Mouse (Mus musculus) CH12.LX (cell line): ENCODE measurements around the gene Dhrs7b. TPM values are rescaled to one million over a fixed set of nuclear protein-coding genes. Genes with fewer than 3 reads are reported as not detected.

Source experiments
- DNase-seq: peaks from one replicate; pipeline ENCODE4 v3.0.0-alpha.2; 2013; ENCODE audit errors: extremely low read depth
- H3K27ac ChIP-seq: 2 replicates; pipeline ENCODE4 v1.5.1; 2012; ENCODE audit warnings: low read depth, mild to moderate bottlenecking, control low read depth, moderate library complexity; ENCODE audit not compliant: insufficient read depth
- H3K27me3 ChIP-seq: replicated peaks from 2 replicates; pipeline ENCODE3; 2012; ENCODE audit warnings: inconsistent platforms
- H3K36me3 ChIP-seq, 2 experiments: replicated peaks in 1 of 2; 2 replicates each; pipeline versions ENCODE3 to v1.6.1; 2012; ENCODE audit warnings: inconsistent platforms in 1 of 2, low read length in 1 of 2, mild to moderate bottlenecking in 1 of 2, mixed read lengths in 1 of 2, moderate library complexity in 1 of 2; ENCODE audit not compliant: control insufficient read depth in 1 of 2, insufficient read depth in 1 of 2
- H3K4me1 ChIP-seq, 2 experiments: 2 replicates each; pipeline ENCODE4 v1.6.1; 2012; ENCODE audit warnings: inconsistent platforms in 1 of 2, moderate library complexity in 1 of 2; ENCODE audit not compliant: insufficient read depth in 2 of 2, control insufficient read depth in 1 of 2
- H3K4me2 ChIP-seq: 2 replicates; pipeline ENCODE4 v1.6.1; 2012; ENCODE audit warnings: low read depth, mild to moderate bottlenecking, control low read depth; ENCODE audit not compliant: poor library complexity, insufficient read depth, severe bottlenecking
- H3K4me3 ChIP-seq, 3 experiments: fragments of 150-350 bp in 1 of 3; sonication (generic) in 1 of 3; replicated peaks in 1 of 3; 2 replicates each; pipeline versions ENCODE3 to v1.5.1; 2011 to 2012; ENCODE audit warnings: low read depth in 2 of 3, low read length in 2 of 3, mild to moderate bottlenecking in 2 of 3, moderate library complexity in 2 of 3, control low read depth in 1 of 3, improper control_type of control experiment in 1 of 3, inconsistent platforms in 1 of 3, mixed read lengths in 1 of 3; ENCODE audit not compliant: poor library complexity in 1 of 3
- H3K79me2 ChIP-seq: replicated peaks from 2 replicates; pipeline ENCODE4 v1.6.1; 2012; ENCODE audit warnings: mild to moderate bottlenecking, moderate library complexity; ENCODE audit not compliant: control insufficient read depth, poor library complexity, insufficient read depth, severe bottlenecking; ENCODE audit errors: extremely low read depth
- H3K9ac ChIP-seq: 2 replicates; pipeline ENCODE4 v1.6.1; 2012; ENCODE audit warnings: low read depth, mild to moderate bottlenecking, control low read depth, moderate library complexity; ENCODE audit not compliant: insufficient read depth
- H3K9me3 ChIP-seq: replicated peaks from 2 replicates; pipeline ENCODE3; 2012; ENCODE audit warnings: low read length, inconsistent platforms, mixed read lengths
- BHLHE40 ChIP-seq: IDR thresholded peaks from 2 replicates; pipeline ENCODE4 v1.6.1; 2011; ENCODE audit warnings: mild to moderate bottlenecking, low read depth, low read length, improper control_type of control experiment
- CHD2 ChIP-seq: IDR thresholded peaks from 2 replicates; pipeline ENCODE4 v1.6.1; 2011; ENCODE audit warnings: low read length, improper control_type of control experiment
- E2F4 ChIP-seq: IDR thresholded peaks from 2 replicates; pipeline ENCODE4 v1.6.1; 2011; ENCODE audit warnings: low read depth, low read length, improper control_type of control experiment; ENCODE audit not compliant: insufficient replicate concordance
- ELF1 ChIP-seq: IDR thresholded peaks from 2 replicates; pipeline ENCODE4 v1.6.1; 2014; ENCODE audit warnings: low read depth, mild to moderate bottlenecking, inconsistent platforms, low read length, improper control_type of control experiment
- EP300 ChIP-seq: IDR thresholded peaks from 2 replicates; pipeline ENCODE4 v1.6.1; 2011; ENCODE audit warnings: low read length, improper control_type of control experiment
- ETS1 ChIP-seq: conservative IDR thresholded peaks from 2 replicates; pipeline ENCODE4 v1.6.1; 2012; ENCODE audit warnings: low read depth, mild to moderate bottlenecking, inconsistent platforms, low read length, improper control_type of control experiment, moderate library complexity
- HCFC1 ChIP-seq: IDR thresholded peaks from 2 replicates; pipeline ENCODE4 v1.6.1; 2012; ENCODE audit warnings: low read depth, mild to moderate bottlenecking, inconsistent platforms, low read length, improper control_type of control experiment
- IRF4 ChIP-seq: IDR thresholded peaks from 2 replicates; pipeline ENCODE4 v1.6.1; 2014; ENCODE audit warnings: low read depth, mild to moderate bottlenecking, inconsistent platforms, low read length, improper control_type of control experiment
- JUN ChIP-seq: IDR thresholded peaks from 2 replicates; pipeline ENCODE4 v1.6.1; 2011; ENCODE audit warnings: low read depth, mild to moderate bottlenecking, low read length, improper control_type of control experiment, moderate library complexity; ENCODE audit not compliant: insufficient read depth
- JUND ChIP-seq: conservative IDR thresholded peaks from 2 replicates; pipeline ENCODE4 v1.6.1; 2011; ENCODE audit warnings: low read depth, low read length, improper control_type of control experiment
- KAT2A ChIP-seq: IDR thresholded peaks from 2 replicates; pipeline ENCODE4 v1.6.1; 2012; ENCODE audit warnings: low read length, improper control_type of control experiment, inconsistent platforms; ENCODE audit not compliant: insufficient replicate concordance
- MAFK ChIP-seq: IDR thresholded peaks from 2 replicates; pipeline ENCODE4 v1.6.1; 2011; ENCODE audit warnings: low read length, improper control_type of control experiment; ENCODE audit not compliant: insufficient replicate concordance
- MAX ChIP-seq: IDR thresholded peaks from 2 replicates; pipeline ENCODE4 v1.6.1; 2011; ENCODE audit warnings: low read length, improper control_type of control experiment
- MAZ ChIP-seq: IDR thresholded peaks from 2 replicates; pipeline ENCODE4 v1.6.1; 2012; ENCODE audit warnings: low read depth, mild to moderate bottlenecking, inconsistent platforms, low read length, improper control_type of control experiment, moderate library complexity
- MEF2A ChIP-seq: IDR thresholded peaks from 2 replicates; pipeline ENCODE4 v1.6.1; 2014; ENCODE audit warnings: low read depth, mild to moderate bottlenecking, inconsistent platforms, low read length, improper control_type of control experiment, borderline replicate concordance
- MXI1 ChIP-seq: IDR thresholded peaks from 2 replicates; pipeline ENCODE4 v1.6.1; 2011; ENCODE audit warnings: mild to moderate bottlenecking, low read depth, low read length, improper control_type of control experiment
- MYC ChIP-seq: IDR thresholded peaks from 2 replicates; pipeline ENCODE4 v1.6.1; 2011; ENCODE audit warnings: low read depth, mild to moderate bottlenecking, improper control_type of control experiment, low read length
- NELFE ChIP-seq: IDR thresholded peaks from 2 replicates; pipeline ENCODE4 v1.6.1; 2011; ENCODE audit warnings: low read depth, low read length, improper control_type of control experiment
- NRF1 ChIP-seq: IDR thresholded peaks from 2 replicates; pipeline ENCODE4 v1.6.1; 2014; ENCODE audit warnings: low read depth, mild to moderate bottlenecking, inconsistent platforms, low read length, improper control_type of control experiment, moderate library complexity
- PAX5 ChIP-seq: IDR thresholded peaks from 2 replicates; pipeline ENCODE4 v1.6.1; 2012; ENCODE audit warnings: low read length, inconsistent platforms, mixed read lengths
- POLR2A ChIP-seq: IDR thresholded peaks from 2 replicates; pipeline ENCODE4 v1.6.1; 2011; ENCODE audit warnings: low read depth, mild to moderate bottlenecking, improper control_type of control experiment, low read length
- POLR2AphosphoS2 ChIP-seq: IDR thresholded peaks from 2 replicates; pipeline ENCODE4 v1.6.1; 2011; ENCODE audit warnings: low read depth, low read length, improper control_type of control experiment
- RAD21 ChIP-seq: IDR thresholded peaks from 2 replicates; pipeline ENCODE4 v1.6.1; 2011; ENCODE audit warnings: low read depth, mild to moderate bottlenecking, low read length, improper control_type of control experiment, moderate library complexity
- RCOR1 ChIP-seq: conservative IDR thresholded peaks from 2 replicates; pipeline ENCODE4 v1.6.1; 2012; ENCODE audit warnings: low read depth, mild to moderate bottlenecking, inconsistent platforms, low read length, improper control_type of control experiment
- SIN3A ChIP-seq: IDR thresholded peaks from 2 replicates; pipeline ENCODE4 v1.6.1; 2012; ENCODE audit warnings: low read length, improper control_type of control experiment, inconsistent platforms
- SMC3 ChIP-seq: IDR thresholded peaks from 2 replicates; pipeline ENCODE4 v1.6.1; 2011; ENCODE audit warnings: low read depth, low read length, improper control_type of control experiment
- TBP ChIP-seq: conservative IDR thresholded peaks from 2 replicates; pipeline ENCODE4 v1.6.1; 2011; ENCODE audit warnings: low read depth, low read length, improper control_type of control experiment
- TCF12 ChIP-seq: IDR thresholded peaks from 2 replicates; pipeline ENCODE4 v1.6.1; 2014; ENCODE audit warnings: low read depth, mild to moderate bottlenecking, inconsistent platforms, low read length, improper control_type of control experiment
- USF1 ChIP-seq: IDR thresholded peaks from 2 replicates; pipeline ENCODE4 v1.6.1; 2014; ENCODE audit warnings: low read depth, mild to moderate bottlenecking, inconsistent platforms, low read length, improper control_type of control experiment
- ZMIZ1 ChIP-seq: IDR thresholded peaks from 2 replicates; pipeline ENCODE4 v1.6.1; 2012; ENCODE audit warnings: low read depth, mild to moderate bottlenecking, inconsistent platforms, low read length, improper control_type of control experiment
- ZNF384 ChIP-seq: IDR thresholded peaks from 2 replicates; pipeline ENCODE4 v1.6.1; 2012; ENCODE audit warnings: low read depth, low read length, improper control_type of control experiment, inconsistent platforms
- dilution Hi-C: fragments of 300-500 bp; cut with MboI; formaldehyde crosslinking; loops from 2 replicates; pipeline ENCODE4 v1.14.3; 2020; ENCODE audit warnings: low sequenced_read_pairs; ENCODE audit not compliant: extremely low pct_unique_long_range_greater_than_20kb, extremely low pct_ligation_motif_present
- in situ Hi-C: fragments of 300-500 bp; cut with MboI; formaldehyde crosslinking; loops from 3 replicates; pipeline ENCODE4 v1.14.3; 2019; ENCODE audit warnings: low sequenced_read_pairs, low pct_ligation_motif_present, low pct_unique_long_range_greater_than_20kb, mixed read lengths
- polyA plus RNA-seq: library from polyadenylated mRNA; unstranded; fragments of >175 nt; gene quantifications from 2 replicates; pipeline ENCODE4 v1.2.1, GENCODE M21; 2012; ENCODE audit warnings: low read depth; ENCODE audit not compliant: insufficient read length
- total RNA-seq, 2 experiments: library from RNA; depleted of rRNA; stranded (reverse); fragments of 300-350 nt in 1 of 2; fragments of >200 nt in 1 of 2; gene quantifications; 2 replicates each; pipeline ENCODE4 v1.2.3; 2012 to 2014

The Dhrs7b gene
- total RNA-seq (2012; rRNA removed), result 63.5 and 63.7 TPM in 2 replicates
- total RNA-seq (2014; rRNA removed), result 59.2 and 59.6 TPM in 2 replicates
- polyA plus RNA-seq, result 43.3 and 46.6 TPM in 2 replicates

GRCm38 (mm10) chr11:60830433-60831052 is at the start of gene Dhrs7b:
TSS of gene Dhrs7b (plus strand) at chr11:60830631.
- dilution Hi-C loops, result no loop called here
- peaks cover 0 to 30% of the 10 kb centered on the region in 2 experiments for H3K36me3 ChIP-seq
- in situ Hi-C loops, result no loop called here
- peak within 1 kb of the TSS; percentile 85 for H3K9ac ChIP-seq
- TF ChIP-seq USF1, result 0 out of 2 replicates have a peak, but pooled peaks have one; percentile 10
- no peak for TF ChIP-seq CHD2
- no peak for TF ChIP-seq RCOR1
- peak; percentile 72 for TF ChIP-seq ZNF384
- peak; percentile 96 for TF ChIP-seq JUN
- TF ChIP-seq POLR2AphosphoS2, result peak; percentile 91
- no peak for TF ChIP-seq RAD21
- TF ChIP-seq TCF12, result peak; percentile 79
- TF ChIP-seq SMC3, result no peak
- TF ChIP-seq MEF2A, result peak; percentile 72; the same call in 1 of the 2 replicates
- TF ChIP-seq IRF4, result peak; percentile 71
- peak; percentile 91 for TF ChIP-seq MYC
- peak; percentile 98 for TF ChIP-seq JUND
- TF ChIP-seq KAT2A, result peak; percentile 79; the same call in 1 of the 2 replicates
- TF ChIP-seq BHLHE40, result peak; percentile 77
- TF ChIP-seq EP300, result no peak
- TF ChIP-seq MAFK, result no peak
- TF ChIP-seq ZMIZ1, result peak; percentile 94
- peak; percentile 58 for TF ChIP-seq ETS1
- TF ChIP-seq MXI1, result peak; percentile 62; the same call in 1 of the 2 replicates
- peak; percentile 81 for TF ChIP-seq ELF1
- TF ChIP-seq E2F4, result peak; percentile 87; the same call in 1 of the 2 replicates
- TF ChIP-seq TBP, result peak; percentile 85
- peak; percentile 95 for TF ChIP-seq NELFE
- peak; percentile 93 for TF ChIP-seq HCFC1
- no peak; the same call in 1 of the 2 replicates for TF ChIP-seq MAX
- peak; percentile 97 for TF ChIP-seq POLR2A
- peak; percentile 95 for TF ChIP-seq NRF1
- TF ChIP-seq SIN3A, result peak; percentile 87
- no peak for TF ChIP-seq MAZ
- TF ChIP-seq PAX5, result no peak
- H3K79me2 ChIP-seq, result peaks cover 17% of the 10 kb centered on the region
- no peaks in the 10 kb centered on the region for H3K9me3 ChIP-seq
- H3K27me3 ChIP-seq, result peaks cover 9% of the 10 kb centered on the region
- peak within 1 kb of the TSS; percentile 64 to 96 (median 83) for H3K4me3 ChIP-seq
- peak within 1 kb of the TSS; percentile 96 for H3K4me2 ChIP-seq
- H3K27ac ChIP-seq, result peak within 1 kb of the TSS; percentile 65
- peak; percentile 100 for DNase-seq
- peaks cover 4 to 37% of the 10 kb centered on the region in 2 experiments for H3K4me1 ChIP-seq
